Mouse (Mus musculus): ENCODE data around the gene Cep19. TPM values are rescaled to one million over a fixed set of nuclear protein-coding genes. Genes with fewer than 3 reads are reported as not detected.
"Not testable (repeated sequence)": the region's sequence is repeated elsewhere in the genome, so short reads cannot be mapped to it uniquely, and the experiment has no call there.

Cep19 gene
- polyA plus RNA-seq, 1 experiment from 2014 or later, result 19.1 TPM

DNA sequence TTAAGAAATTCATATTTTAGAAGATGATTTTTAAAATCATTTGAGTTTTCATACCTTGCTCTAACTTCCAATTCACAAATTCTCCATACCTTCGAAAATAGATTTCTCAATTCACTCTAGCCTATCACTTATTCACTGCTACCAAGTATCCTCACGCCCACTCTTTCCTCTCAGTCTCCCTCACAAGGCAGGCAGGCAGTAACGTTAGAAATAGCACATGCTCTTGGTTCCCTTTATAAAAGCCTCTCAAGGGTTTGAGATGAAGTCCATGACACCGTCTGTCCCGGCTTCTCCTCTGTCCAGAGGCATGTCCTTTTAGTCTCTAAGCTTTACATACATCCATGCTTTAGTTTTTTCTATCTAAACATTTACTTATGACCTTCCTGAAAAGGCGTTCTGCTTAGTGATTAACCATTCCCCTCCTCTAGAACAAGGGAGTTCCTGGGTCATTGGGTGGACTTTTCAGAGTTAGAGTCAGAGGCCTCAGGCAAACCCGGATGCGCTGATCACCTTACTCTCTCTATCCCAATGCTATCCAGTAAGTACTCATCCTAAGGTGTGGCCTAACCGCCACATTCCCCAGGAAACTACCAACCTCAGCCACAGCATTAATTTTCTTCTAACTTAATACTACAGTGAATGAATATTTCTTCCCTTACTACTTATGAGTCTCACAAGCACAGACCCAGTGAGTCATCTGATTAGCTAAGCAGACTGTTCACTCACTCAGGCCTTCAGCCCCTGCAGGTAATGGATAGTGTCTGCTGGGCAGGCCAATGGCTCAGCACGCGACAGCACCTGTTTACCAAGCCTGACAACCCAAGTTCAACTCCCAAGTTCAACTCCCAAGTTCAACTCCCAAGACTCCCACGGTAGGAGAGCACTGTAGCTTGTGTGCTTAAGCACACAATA is 31.0 kb upstream of the Cep19 start:
- Histone ChIP-seq H3K9ac (ENCODE audit: low read length) (no peak overlapping the region), H3K27ac (replicated peaks) (peak overlapping the region; percentile 13; the same call in 1 of the 2 replicates), H3K9me3 (ENCODE audit: control insufficient read depth, low read length) (no peaks in the 10 kb centered on the region), H3K36me3 (ENCODE audit: control insufficient read depth, insufficient read depth, low read length) (no peaks in the 10 kb centered on the region), H3K4me3 (ENCODE audit: low read depth, low read length) (no peak overlapping the region), H3K4me1 (replicated peaks; ENCODE audit: control insufficient read depth, insufficient read depth) (0 out of 2 replicates have a peak, but pooled peaks cover 7% of the 10 kb centered on the region), H3K27me3 (ENCODE audit: control insufficient read depth, insufficient read depth, low read length) (no peaks in the 10 kb centered on the region), H3K4me2 (replicated peaks; ENCODE audit: low read depth) (no peak overlapping the region)
- ATAC-seq (ENCODE audit: low FRiP score, low TSS enrichment) (peak; percentile 90), DNase-seq (ENCODE audit: low spot score) (peak; percentile 56)
- no peak for TF ChIP-seq EP300 (optimal IDR thresholded peaks at IDR 0.05)
- WGBS, result 47% methylated on average over 12 of the region's 12 CpGs

GRCm38 (mm10) chr16:32070070-32070469 is 29.5 kb upstream of the Cep19 start:
- not testable (repeated sequence) for H3K27me3 ChIP-seq (ENCODE audit: control insufficient read depth, insufficient read depth, low read length); H3K4me2 ChIP-seq (replicated peaks; ENCODE audit: low read depth); H3K9me3 ChIP-seq (ENCODE audit: control insufficient read depth, low read length); H3K4me1 ChIP-seq (replicated peaks; ENCODE audit: control insufficient read depth, insufficient read depth); H3K9ac ChIP-seq (ENCODE audit: low read length); H3K27ac ChIP-seq (replicated peaks); H3K4me3 ChIP-seq (ENCODE audit: low read depth, low read length); DNase-seq (ENCODE audit: low spot score); H3K36me3 ChIP-seq (ENCODE audit: control insufficient read depth, insufficient read depth, low read length)
- 62% methylated on average over 4 of the region's 4 CpGs for whole genome bisulfite sequencing
- ATAC-seq (ENCODE audit: low FRiP score, low TSS enrichment), result peak; percentile 66; the same call in 1 of the 2 replicates

GRCm38 (mm10) chr16:32075762-32076161 is 23.8 kb upstream of the Cep19 start:
- H3K9me3 ChIP-seq (ENCODE audit: control insufficient read depth, low read length), result no peaks in the 10 kb centered on the region
- no peak overlapping the region for H3K27ac ChIP-seq (replicated peaks)
- no peak for TF ChIP-seq CTCF (IDR thresholded peaks at IDR 0.05; ENCODE audit: low read depth)
- TF ChIP-seq EP300 (optimal IDR thresholded peaks at IDR 0.05), result no peak
- no peaks in the 10 kb centered on the region for H3K27me3 ChIP-seq (ENCODE audit: control insufficient read depth, insufficient read depth, low read length)
- DNase-seq (ENCODE audit: low spot score) (no peak), ATAC-seq (ENCODE audit: low FRiP score, low TSS enrichment) (no peak)
- WGBS, result 22% methylated on average over 1 of the region's 1 CpGs
- no peak overlapping the region for H3K4me2 ChIP-seq (replicated peaks; ENCODE audit: low read depth)
- H3K36me3 ChIP-seq (ENCODE audit: control insufficient read depth, insufficient read depth, low read length), result no peaks in the 10 kb centered on the region
- H3K4me3 ChIP-seq (ENCODE audit: low read depth, low read length), result no peak overlapping the region
- H3K4me1 ChIP-seq (replicated peaks; ENCODE audit: control insufficient read depth, insufficient read depth), result no peaks in the 10 kb centered on the region
- H3K9ac ChIP-seq (ENCODE audit: low read length), result no peak overlapping the region

DNA sequence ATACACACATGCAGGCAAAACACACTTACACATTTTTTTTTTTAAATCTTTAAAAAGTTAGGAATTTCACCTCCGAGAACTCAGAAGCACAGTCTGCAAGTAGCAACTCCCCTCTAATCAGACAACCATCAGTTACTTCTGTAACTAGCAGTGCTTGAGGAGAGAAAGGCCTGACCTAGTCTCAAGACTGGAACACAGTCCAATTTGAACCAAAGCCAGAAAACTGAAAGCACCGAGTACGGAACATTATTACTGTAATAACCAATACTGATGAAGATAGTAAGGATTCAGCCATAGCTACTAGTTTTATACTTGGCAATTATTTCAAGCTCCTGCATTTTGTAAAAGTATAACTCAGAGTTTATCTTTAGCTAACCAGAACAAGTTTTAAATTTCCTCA is 23.2 kb upstream of the Cep19 start:
- ATAC-seq (ENCODE audit: low FRiP score, low TSS enrichment), result no peak
- H3K4me3 ChIP-seq (ENCODE audit: low read depth, low read length), result no peak overlapping the region

GRCm38 (mm10) chr16:32077648-32078407 is 21.8 kb upstream of the Cep19 start:
- TF ChIP-seq CTCF (IDR thresholded peaks at IDR 0.05; ENCODE audit: low read depth) (no peak), EP300 (optimal IDR thresholded peaks at IDR 0.05) (no peak)
- Histone ChIP-seq H3K27me3 (ENCODE audit: control insufficient read depth, insufficient read depth, low read length) (no peaks in the 10 kb centered on the region), H3K27ac (replicated peaks) (peak overlapping the region; percentile 99), H3K9ac (ENCODE audit: low read length) (peak overlapping the region; percentile 99), H3K4me2 (replicated peaks; ENCODE audit: low read depth) (peak overlapping the region; percentile 58), H3K36me3 (ENCODE audit: control insufficient read depth, insufficient read depth, low read length) (no peaks in the 10 kb centered on the region), H3K4me3 (ENCODE audit: low read depth, low read length) (peak overlapping the region; percentile 94), H3K4me1 (replicated peaks; ENCODE audit: control insufficient read depth, insufficient read depth) (no peaks in the 10 kb centered on the region), H3K9me3 (ENCODE audit: control insufficient read depth, low read length) (no peaks in the 10 kb centered on the region)
- ATAC-seq (ENCODE audit: low FRiP score, low TSS enrichment), result no peak
- DNase-seq (ENCODE audit: low spot score), result no peak
- WGBS, result 3% methylated on average over 13 of the region's 13 CpGs

More for the DNA sequence above, 23.2 kb upstream of the Cep19 start:
- H3K9me3 ChIP-seq (ENCODE audit: control insufficient read depth, low read length), result no peaks in the 10 kb centered on the region
- no peaks in the 10 kb centered on the region for H3K36me3 ChIP-seq (ENCODE audit: control insufficient read depth, insufficient read depth, low read length)
- H3K27me3 ChIP-seq (ENCODE audit: control insufficient read depth, insufficient read depth, low read length), result no peaks in the 10 kb centered on the region
- no peak overlapping the region for H3K27ac ChIP-seq (replicated peaks)
- DNase-seq (ENCODE audit: low spot score), result no peak
- H3K4me1 ChIP-seq (replicated peaks; ENCODE audit: control insufficient read depth, insufficient read depth), result no peaks in the 10 kb centered on the region
- H3K4me2 ChIP-seq (replicated peaks; ENCODE audit: low read depth), result peak overlapping the region; percentile 9; the same call in 1 of the 2 replicates
- H3K9ac ChIP-seq (ENCODE audit: low read length), result no peak overlapping the region
- TF ChIP-seq EP300 (optimal IDR thresholded peaks at IDR 0.05) (no peak), CTCF (IDR thresholded peaks at IDR 0.05; ENCODE audit: low read depth) (no peak)
- 20% methylated on average over 3 of the region's 3 CpGs for WGBS
